Mouse (Mus musculus) cerebellum, adult 2 months (tissue): ENCODE measurements around the gene Coq9.

Experiments
- CTCF ChIP-seq: fragments of 200-500 bp; IDR thresholded peaks from 2 replicates; pipeline ENCODE4 v1.5.1; 2011; ENCODE audit warnings: low read depth, mild to moderate bottlenecking, control low read depth, low read length, moderate library complexity, borderline replicate concordance; ENCODE audit not compliant: insufficient read depth
- POLR2A ChIP-seq: fragments of 200-500 bp; IDR thresholded peaks from 2 replicates; pipeline ENCODE4 v1.6.1; 2011; ENCODE audit warnings: low read length, control low read depth, borderline replicate concordance; ENCODE audit not compliant: insufficient read depth

DNA sequence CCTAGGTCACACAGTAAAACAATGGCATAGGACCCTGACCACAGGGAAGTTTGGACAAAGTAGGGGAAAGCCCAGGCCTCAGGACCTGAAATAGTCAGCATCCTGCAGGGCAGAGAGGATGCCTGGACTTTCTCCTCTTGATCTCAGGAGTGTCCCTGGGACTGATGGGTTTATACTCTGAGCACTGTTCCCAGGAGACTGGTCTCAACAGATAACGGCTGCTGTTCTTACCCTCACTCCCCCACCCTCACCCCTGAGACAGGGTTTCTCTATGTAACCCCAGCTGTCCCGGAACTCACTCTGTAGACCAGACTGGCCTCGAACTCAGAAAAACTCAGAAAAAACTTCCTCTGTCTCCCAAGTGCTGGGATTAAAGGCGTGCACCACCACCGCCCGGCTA, 29.7 kb upstream of the Coq9 start:
- TF ChIP-seq CTCF (no peak), POLR2A (no peak)
